Mouse (Mus musculus) forebrain, postnatal 0 days (tissue): ENCODE results near the gene Zfp553. TPM values are rescaled to one million over a fixed set of nuclear protein-coding genes. Genes with fewer than 3 reads are reported as not detected.
A peak's percentile ranks its signal among the peaks of the same experiment; 100 is the strongest.

Source experiments
- ATAC-seq: fragments of 200-750 bp; cut with Nextera tagmentation; 2 replicates; pipeline ENCODE4 v1.8.0; 2017; ENCODE audit warnings: mild to moderate bottlenecking, moderate library complexity
- DNase-seq: peaks from one replicate; pipeline ENCODE4 v3.0.0-alpha.2; 2015
- H3K27ac ChIP-seq: fragments of 300-500 bp; sonication (generic); 2 replicates; pipeline ENCODE4 v1.5.1; 2014; ENCODE audit warnings: low read depth, mild to moderate bottlenecking, antibody characterized with exemption, low read length, moderate library complexity, mixed read lengths
- H3K27me3 ChIP-seq: fragments of 300-500 bp; sonication (generic); 2 replicates; pipeline ENCODE4 v1.6.1; 2014; ENCODE audit warnings: mild to moderate bottlenecking, low read length, mixed read lengths; ENCODE audit not compliant: insufficient read depth
- H3K36me3 ChIP-seq: fragments of 300-500 bp; sonication (generic); 2 replicates; pipeline ENCODE4 v1.6.1; 2014; ENCODE audit warnings: mild to moderate bottlenecking, moderate library complexity; ENCODE audit not compliant: insufficient read depth
- H3K4me1 ChIP-seq: fragments of 300-500 bp; sonication (generic); 2 replicates; pipeline ENCODE4 v1.6.1; 2014; ENCODE audit warnings: antibody characterized with exemption; ENCODE audit not compliant: insufficient read depth
- H3K4me2 ChIP-seq: fragments of 300-500 bp; sonication (generic); 2 replicates; pipeline ENCODE4 v1.6.1; 2014; ENCODE audit warnings: low read depth, mild to moderate bottlenecking, moderate library complexity
- H3K4me3 ChIP-seq: fragments of 300-500 bp; sonication (generic); 2 replicates; pipeline ENCODE4 v1.5.1; 2014; ENCODE audit warnings: low read depth, low read length, mixed read lengths
- H3K9ac ChIP-seq: fragments of 300-500 bp; sonication (generic); 2 replicates; pipeline ENCODE4 v1.6.1; 2014; ENCODE audit warnings: mild to moderate bottlenecking
- H3K9me3 ChIP-seq: fragments of 300-500 bp; sonication (generic); 2 replicates; pipeline ENCODE4 v1.6.1; 2016; ENCODE audit warnings: low read length
- CTCF ChIP-seq: sonication (generic); IDR thresholded peaks from 2 replicates; pipeline ENCODE4 v1.5.1; 2016; ENCODE audit warnings: antibody characterized with exemption, control low read depth, low read depth
- WGBS: fragments of 180-500 bp; shearing (Covaris S2); extraction: QIAGEN DNeasy Blood & Tissue Kit; methylation state at CpG from one replicate; pipeline ENCODE4 v1.1.7; 2014; 5-methylcytosine and 5-hydroxymethylcytosine counted together
- polyA plus RNA-seq: library from polyadenylated mRNA; unstranded; fragments of >200 nt; fragmentation: Nextera tagmentation; extraction: Ambion mirVana; gene quantifications from 2 replicates; pipeline ENCODE4 v1.2.1, GENCODE M21; 2015
- total RNA-seq: library from RNA; depleted of rRNA; stranded (reverse); fragments of >200 nt; gene quantifications from 2 replicates; pipeline ENCODE4 v1.2.3, GENCODE M21; 2014

The Zfp553 gene
- total and polyA plus RNA-seq, 2 experiments from 2014 or later, result 35.9 to 46.6 TPM

- Histone ChIP-seq H3K27ac (no peak overlapping the region), H3K4me1 (peaks cover 4% of the 10 kb centered on the region), H3K27me3 (no peaks in the 10 kb centered on the region), H3K9me3 (no peaks in the 10 kb centered on the region), H3K4me3 (no peak overlapping the region), H3K4me2 (no peak overlapping the region), H3K36me3 (no peaks in the 10 kb centered on the region; the same call in 1 of the 2 replicates), H3K9ac (no peak overlapping the region)
- DNase-seq (no peak), ATAC-seq (no peak)
- no peak for TF ChIP-seq CTCF
- WGBS, result 89% methylated on average over 11 of the region's 11 CpGs
These were observed 7.5 kb upstream of the Zfp553 start for GRCm38 (mm10) chr7:127225147-127225995.

GRCm38 (mm10) chr7:127228615-127229303 is 4.1 kb upstream of the Zfp553 start:
- Histone ChIP-seq H3K27ac (peak overlapping the region; percentile 1; the same call in 1 of the 2 replicates), H3K9ac (no peak overlapping the region), H3K4me3 (no peak overlapping the region), H3K4me2 (no peak overlapping the region), H3K4me1 (peaks cover 15% of the 10 kb centered on the region), H3K27me3 (no peaks in the 10 kb centered on the region), H3K9me3 (no peaks in the 10 kb centered on the region), H3K36me3 (no peaks in the 10 kb centered on the region; the same call in 1 of the 2 replicates)
- TF ChIP-seq CTCF, result peak; percentile 84
- peak; percentile 27; the same call in 1 of the 2 replicates for ATAC-seq
- WGBS, result 59% methylated on average over 4 of the region's 4 CpGs
- peak; percentile 84 for DNase-seq

- TF ChIP-seq CTCF, result no peak
- Histone ChIP-seq H3K36me3 (peaks cover 15% of the 10 kb centered on the region), H3K4me1 (peaks cover 15% of the 10 kb centered on the region), H3K9ac (0 out of 2 replicates have a peak overlapping the region, but pooled peaks have one; percentile 100), H3K9me3 (no peaks in the 10 kb centered on the region), H3K27ac (no peak overlapping the region), H3K4me2 (peak overlapping the region; percentile 74), H3K4me3 (peak overlapping the region; percentile 88), H3K27me3 (no peaks in the 10 kb centered on the region)
- ATAC-seq (no peak), DNase-seq (no peak)
- 33% methylated on average over 3 of the region's 3 CpGs for WGBS
These were observed 1.5 kb upstream of the Zfp553 start for GRCm38 (mm10) chr7:127231376-127231775.

GRCm38 (mm10) chr7:127231826-127232621 is 837 bp upstream of the Zfp553 start:
- Histone ChIP-seq H3K4me3 (peak overlapping the region; percentile 88), H3K9me3 (no peaks in the 10 kb centered on the region), H3K9ac (peak overlapping the region; percentile 100), H3K4me1 (peaks cover 15% of the 10 kb centered on the region), H3K36me3 (peaks cover 21% of the 10 kb centered on the region), H3K4me2 (peak overlapping the region; percentile 74), H3K27ac (peak overlapping the region; percentile 99), H3K27me3 (no peaks in the 10 kb centered on the region)
- WGBS, result 2% methylated on average over 20 of the region's 20 CpGs
- no peak for ATAC-seq
- TF ChIP-seq CTCF, result no peak
- DNase-seq, result no peak

- H3K4me3 ChIP-seq, result peak overlapping the region; percentile 88
- H3K36me3 ChIP-seq, result peaks cover 33% of the 10 kb centered on the region
- no peak for TF ChIP-seq CTCF
- WGBS, result 4% methylated on average over 27 of the region's 27 CpGs
- H3K9ac ChIP-seq, result peak overlapping the region; percentile 100
- no peaks in the 10 kb centered on the region for H3K9me3 ChIP-seq
- peak overlapping the region; percentile 99 for H3K27ac ChIP-seq
- ATAC-seq (peak; percentile 27), DNase-seq (no peak)
- H3K27me3 ChIP-seq, result no peaks in the 10 kb centered on the region
- H3K4me2 ChIP-seq, result peak overlapping the region; percentile 74
- H3K4me1 ChIP-seq, result peaks cover 15% of the 10 kb centered on the region
These were observed 498 bp downstream of the Zfp553 start for GRCm38 (mm10) chr7:127233368-127233749.

GRCm38 (mm10) chr7:127233765-127234164 is 904 bp downstream of the Zfp553 start:
- peak overlapping the region; percentile 99 for H3K27ac ChIP-seq
- peaks cover 15% of the 10 kb centered on the region for H3K4me1 ChIP-seq
- H3K9me3 ChIP-seq, result no peaks in the 10 kb centered on the region
- no peaks in the 10 kb centered on the region for H3K27me3 ChIP-seq
- no peak for TF ChIP-seq CTCF
- H3K9ac ChIP-seq, result peak overlapping the region; percentile 100
- peaks cover 33% of the 10 kb centered on the region for H3K36me3 ChIP-seq
- WGBS, result 3% methylated on average over 9 of the region's 9 CpGs
- H3K4me2 ChIP-seq, result peak overlapping the region; percentile 74
- no peak for DNase-seq
- no peak for ATAC-seq
- H3K4me3 ChIP-seq, result peak overlapping the region; percentile 88
